Mouse (Mus musculus) kidney, adult 18-20 months (tissue): ENCODE measurements around the gene Ift80.
"Not testable (repeated sequence)": the region's sequence is repeated elsewhere in the genome, so short reads cannot be mapped to it uniquely, and the experiment has no call there.

Source experiments
- DNase-seq: peaks from one replicate; pipeline ENCODE4 v3.0.0; 2021

Ift80 gene

DNA sequence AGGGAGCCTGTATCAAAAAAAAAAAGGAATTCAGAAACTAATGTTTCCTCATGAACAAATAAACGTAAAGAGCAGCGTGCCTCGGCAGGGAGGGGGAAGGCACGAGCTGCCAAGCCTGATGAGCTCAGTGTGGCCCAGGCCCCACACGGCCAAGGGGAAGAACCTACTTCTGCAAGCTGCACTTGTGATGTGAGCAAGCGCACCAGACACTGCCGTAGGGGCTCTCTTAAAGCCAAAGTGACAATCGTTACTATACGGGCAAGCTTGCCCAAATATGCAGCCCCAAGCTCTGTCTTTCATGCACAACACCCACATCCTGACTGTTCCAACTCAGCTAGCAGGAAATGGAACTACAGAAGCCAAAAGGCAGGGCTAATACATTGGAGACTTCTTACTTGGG lies 23.5 kb downstream of the Ift80 start:
- DNase-seq, result no peak

DNA sequence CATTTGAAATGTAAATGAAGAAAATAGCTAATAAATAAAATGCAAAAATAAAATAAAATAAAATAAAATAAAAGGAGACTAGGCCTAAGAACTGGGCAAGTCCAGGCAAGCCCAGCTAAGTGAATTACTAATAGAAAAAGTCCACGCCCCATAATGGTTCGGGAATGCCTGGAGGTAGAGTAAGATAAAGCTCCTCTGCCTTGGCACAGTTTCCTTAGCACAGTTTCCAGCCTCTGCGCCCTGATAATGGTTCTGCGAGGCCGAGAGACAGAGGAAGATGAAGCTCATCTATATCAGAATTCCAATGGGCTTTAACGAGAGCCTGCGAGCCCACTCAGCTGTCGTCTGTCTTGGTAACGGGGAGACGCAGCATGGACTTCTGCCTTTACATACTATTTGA lies 25.2 kb downstream of the Ift80 start:
- no peak for DNase-seq

DNA sequence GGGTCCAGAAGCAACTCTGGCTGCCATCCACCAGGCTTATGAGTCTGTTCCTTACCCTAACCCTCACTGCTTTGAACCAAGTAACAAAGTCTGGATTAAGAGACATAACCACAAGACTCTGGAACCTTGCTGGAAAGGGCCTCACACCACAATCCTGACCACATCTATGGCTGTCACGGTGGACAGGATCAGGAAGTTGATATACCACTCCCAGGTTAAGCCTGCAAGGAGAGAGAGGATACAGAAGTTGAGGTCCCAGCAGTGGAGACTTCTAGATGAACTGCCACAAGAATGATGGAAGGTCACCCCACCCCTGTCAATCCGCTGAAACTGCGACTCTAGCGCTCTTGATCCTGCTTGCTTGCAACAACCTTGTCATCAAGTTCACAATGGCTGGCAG lies 26.7 kb downstream of the Ift80 start:
- DNase-seq, result no peak

DNA sequence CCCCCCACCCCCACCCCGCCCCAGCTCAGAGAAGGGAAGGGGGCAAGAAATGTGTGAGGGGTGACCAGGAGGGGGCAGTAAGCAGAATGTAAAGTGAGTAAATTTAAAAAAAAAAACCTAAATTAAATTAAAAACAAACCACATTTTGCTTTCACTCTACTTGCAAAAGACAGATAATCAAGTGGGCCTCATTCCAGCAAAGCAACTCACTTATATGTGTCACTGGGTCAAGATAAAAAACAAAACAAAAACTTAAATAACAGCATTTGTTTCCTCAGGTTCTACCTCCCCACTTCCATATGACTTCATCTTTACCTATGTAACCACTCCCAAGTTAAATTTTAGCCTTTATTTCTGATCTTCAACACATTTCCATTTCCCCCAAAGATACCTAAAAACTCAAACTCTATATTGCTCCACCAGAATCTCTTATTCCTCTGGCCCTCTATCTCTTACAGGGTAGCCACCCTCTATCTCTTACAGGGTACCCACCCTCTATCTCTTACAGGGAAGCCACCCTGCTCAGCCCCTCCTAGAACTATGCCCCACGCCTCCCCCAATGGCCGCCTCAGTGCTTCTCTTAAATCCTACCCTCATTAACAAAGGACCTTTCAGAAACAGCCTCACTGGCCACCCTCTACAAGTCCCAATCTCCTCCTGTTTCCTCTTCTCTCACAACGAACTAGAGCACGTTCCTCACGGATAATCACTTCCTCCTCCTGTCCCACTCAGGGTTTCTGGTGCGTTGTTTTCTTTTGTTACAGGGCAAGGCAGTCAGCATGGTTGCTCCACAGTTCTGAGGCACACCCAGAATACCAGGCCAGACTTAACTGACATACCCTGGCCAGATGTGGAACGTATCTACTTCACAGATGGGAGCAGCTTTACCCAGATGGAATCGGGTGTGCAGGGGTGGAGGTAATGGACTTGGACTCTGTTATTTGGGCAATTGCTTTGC lies 28.6 kb downstream of the Ift80 start:
- DNase-seq, result no peak

DNA sequence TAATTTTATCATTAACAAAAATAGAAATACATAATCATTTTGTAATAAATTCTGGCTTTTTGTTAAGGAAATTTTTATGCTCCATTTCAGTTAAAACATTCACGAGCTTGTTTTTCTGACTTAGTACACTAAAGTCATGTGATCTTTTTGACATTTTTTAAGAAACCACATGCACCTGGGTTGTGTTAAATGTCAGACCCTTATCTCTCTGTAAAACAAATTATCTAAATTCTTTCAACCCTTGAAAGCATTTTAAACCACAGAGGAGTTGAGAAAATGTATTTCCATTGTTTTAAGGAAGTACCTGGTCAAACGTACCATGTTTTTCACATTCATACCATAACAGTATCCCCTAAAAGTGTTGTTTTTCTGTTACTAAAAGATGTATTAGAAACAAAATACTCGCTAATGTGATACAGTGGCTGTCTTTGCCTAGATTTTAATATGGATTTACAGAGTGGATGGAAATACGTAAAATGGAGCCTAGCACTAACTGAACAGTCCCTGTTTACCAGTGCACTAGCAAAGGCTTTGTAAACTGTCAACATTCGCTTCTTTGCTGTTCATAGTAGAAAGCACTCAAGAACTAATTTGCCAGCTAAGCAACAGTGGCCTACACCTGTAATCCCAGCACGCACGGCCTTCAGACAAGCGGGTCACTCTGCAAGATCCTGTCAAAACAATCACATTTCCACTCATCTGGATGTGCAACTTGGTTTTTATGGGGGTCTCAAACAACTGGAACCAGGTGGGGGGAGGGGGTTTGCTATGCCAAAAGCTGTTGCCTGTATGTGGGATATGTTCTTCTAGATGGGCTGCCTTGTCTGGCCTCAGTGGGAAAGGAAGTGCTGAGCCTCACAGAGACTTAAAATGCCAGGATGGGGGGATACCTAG lies 29.5 kb downstream of the Ift80 start:
- DNase-seq, result no peak

DNA sequence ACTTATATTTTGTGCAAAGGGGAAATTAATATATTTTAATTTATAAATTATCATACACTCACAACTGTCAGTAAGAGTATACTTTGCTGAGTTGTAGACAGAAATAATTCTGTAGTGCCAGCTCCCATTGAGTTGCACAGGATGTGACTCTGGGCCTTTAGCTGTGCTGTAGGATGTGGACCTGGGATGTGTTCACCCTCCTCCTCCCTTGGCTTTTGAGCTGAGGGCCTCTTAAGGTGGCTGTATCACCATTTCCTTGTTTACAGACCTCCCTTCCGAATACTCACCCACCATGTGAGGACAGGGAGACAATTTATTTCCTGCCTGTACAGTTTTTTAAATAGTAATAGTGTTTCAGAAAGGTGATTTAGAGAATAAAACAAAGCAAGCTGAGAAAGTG lies 30.8 kb downstream of the Ift80 start:
- DNase-seq, result no peak

DNA sequence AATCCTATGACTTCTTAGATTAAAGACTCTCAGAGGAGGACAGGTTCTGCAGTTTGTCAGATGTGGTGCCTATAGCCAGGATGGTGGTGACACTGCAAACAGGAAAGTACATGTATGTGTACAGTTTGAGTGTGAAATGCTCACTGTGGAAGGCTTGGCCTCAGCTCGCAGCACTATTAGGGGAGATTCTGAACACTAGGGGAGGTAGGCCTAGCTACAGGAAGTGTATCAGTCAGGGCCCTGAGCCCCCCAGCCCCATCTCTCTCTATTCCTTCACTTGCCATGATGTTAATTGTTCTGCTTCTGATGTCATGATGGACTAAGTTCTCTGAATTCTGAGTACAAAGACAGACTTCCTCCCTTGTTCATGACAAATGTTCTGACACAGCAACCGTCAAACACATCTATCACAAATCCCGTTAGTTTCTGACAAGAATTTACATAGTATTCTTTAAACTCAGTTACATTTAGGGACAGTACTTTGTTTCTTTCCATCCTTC lies 35.2 kb downstream of the Ift80 start:
- DNase-seq, result no peak

DNA sequence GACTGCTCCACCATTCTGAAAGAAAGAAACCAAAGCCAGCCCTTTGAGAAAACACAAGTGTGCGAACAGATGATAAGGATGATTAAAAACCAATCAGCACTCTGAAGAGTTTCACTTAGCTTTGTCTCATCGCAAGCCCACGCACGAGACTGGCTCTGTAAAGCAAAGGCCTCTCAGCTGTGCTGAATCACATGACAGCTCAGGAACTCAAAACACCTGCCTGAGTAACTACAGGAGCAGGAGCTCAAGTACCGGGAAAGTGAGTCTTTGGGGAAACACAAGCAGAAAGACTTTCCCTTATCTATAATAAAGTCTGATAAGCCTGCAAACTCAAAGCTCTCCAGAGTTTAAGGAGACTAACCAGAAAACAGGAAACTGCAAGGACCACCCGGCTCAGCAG lies 37.0 kb downstream of the Ift80 start:
- no peak for DNase-seq

DNA sequence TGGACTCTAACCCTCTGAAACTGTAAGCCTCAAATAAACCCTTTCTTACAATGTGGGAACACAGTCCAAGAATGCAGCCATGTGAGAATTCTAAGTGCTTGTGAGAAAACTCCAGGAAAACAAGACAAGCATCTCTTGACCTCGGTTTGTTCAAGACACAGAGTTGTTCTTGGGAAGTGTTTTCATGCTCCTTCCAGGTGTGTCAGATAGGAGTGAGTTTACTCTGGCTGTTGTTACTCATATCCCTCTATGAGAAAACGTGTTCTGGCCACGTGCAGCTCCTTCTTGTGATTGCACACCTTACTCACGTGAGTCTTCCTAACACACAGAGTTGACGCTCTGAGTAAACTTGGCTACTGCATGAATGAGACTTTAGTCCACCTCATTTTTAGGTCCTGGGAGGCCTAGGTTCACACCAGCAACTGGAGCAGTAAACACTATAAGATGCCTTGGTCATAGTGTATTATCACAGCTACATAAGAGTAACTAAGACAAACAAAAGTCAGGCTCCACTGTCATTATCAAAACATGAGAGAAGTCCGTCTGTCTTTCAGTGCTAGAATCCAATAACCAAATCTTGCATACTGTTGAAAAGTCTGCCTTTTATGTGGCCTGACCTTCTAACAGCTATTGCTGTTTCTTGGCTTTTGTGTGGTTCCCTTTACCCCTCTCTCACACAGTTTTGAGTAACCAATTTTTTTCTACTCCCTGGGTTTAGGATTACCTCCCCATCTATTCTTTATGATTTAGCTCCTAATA lies 37.7 kb downstream of the Ift80 start:
- no peak for DNase-seq

DNA sequence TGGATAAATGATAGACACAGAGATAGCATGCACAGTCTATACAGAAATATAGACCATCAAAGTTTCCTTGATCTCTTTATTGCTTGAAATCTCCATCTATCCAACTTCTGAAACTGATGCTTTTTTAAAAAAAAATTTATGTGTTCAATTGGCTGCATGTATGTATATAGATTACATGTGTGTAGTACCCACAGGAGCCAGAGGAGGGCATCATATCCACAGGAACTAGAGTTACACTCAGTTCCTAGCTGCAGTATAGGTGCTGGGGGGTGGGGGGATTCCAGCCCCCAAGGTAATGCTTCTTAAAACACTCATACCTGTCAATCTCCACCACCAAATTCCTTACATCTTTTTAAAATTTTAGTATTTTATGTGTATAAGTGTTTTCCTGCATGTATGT lies 39.7 kb downstream of the Ift80 start:
- no peak for DNase-seq

DNA sequence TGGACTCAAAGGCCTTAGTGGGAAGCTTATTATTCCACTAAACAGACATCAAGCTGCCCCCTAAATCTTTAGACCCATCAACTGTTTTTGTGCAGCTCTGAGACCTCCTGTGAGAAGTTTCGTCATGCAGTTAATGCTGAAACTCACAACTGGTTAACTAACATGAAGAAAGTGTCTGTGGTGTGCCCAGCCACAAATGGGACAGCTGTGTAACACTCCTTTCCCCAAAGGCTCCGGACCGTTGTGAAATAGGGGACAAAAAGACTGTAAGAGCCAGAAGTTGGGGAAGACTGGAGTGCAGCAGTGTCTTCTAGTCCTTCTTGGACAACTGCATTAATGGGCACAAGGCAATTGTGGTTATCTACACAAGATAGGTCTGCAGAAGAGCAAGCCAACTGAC lies 47.0 kb downstream of the Ift80 start:
- DNase-seq, result no peak

DNA sequence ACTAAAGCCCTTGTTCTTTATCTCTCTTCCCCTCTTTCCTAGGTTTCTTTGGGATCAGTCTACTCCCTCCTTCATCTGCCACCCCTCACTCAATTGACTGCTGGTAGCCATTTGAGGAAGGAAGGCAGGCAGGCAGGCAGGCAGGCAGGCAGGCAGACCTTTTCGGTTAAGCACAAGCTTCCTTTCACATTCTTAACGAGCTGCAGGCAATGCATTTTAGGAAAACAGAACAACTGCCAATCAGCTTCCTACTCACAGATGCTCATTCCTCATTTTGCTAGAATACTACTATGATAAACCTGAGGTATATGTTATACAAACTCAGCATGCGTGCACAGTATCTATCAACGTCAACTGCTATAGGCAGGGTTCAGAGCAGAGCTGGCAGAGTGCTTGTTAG lies 47.9 kb downstream of the Ift80 start:
- DNase-seq, result no peak

DNA sequence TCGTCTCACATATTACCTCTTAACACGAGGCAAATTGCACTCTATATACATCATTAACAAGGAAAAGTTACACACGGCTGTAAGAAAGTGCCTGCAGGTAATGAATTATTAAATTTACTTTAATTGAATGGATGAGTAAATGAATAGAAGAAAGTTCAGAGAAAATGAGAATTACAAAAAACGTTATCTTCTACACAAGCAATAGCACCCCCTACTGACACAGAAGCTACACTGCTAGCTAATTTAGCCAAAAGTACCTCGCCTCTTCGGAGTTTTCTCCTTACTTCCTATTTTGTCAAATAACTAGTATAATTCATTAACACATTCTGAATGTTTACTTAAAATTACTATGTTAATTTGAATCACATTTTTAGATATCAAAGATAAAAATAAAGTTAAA lies 49.9 kb downstream of the Ift80 start:
- no peak for DNase-seq

DNA sequence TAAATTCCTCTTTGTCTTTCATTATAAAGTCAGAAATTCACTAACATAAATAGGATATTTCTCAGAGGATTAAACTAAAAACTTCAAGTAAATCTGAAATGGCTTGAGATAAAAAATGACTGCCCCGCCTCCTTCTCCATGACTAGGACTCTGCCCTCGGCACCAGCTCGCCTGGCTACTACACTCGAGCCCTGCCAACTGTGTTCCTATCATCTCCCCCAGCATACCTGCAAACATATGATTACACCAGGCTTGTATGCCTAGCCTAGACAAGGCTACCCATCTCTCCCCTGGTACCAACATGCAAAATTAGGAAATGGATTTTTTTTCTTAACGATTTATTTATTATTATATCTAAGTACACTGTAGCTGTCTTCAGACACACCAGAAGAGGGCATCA lies 51.7 kb downstream of the Ift80 start:
- no peak for DNase-seq

DNA sequence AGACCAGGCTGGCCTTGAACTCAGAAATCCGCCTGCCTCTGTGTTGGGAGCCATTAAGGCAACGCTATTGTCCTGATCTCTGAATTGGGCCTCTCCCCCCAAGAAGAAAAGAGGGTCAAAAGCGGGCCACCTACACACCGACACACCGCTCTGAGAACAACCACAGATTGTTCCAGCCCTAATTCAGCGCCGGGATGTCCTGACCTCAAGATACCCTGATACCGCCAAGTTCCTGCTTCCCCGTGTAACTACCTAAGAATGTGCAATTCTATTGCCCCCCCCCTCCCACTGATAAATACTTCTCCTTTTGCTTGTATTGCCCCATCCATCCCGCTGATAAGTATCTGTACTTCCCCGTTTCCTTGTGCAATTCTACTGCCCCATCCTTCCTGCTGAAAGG lies 52.4 kb downstream of the Ift80 start:
- not testable (repeated sequence) for DNase-seq

DNA sequence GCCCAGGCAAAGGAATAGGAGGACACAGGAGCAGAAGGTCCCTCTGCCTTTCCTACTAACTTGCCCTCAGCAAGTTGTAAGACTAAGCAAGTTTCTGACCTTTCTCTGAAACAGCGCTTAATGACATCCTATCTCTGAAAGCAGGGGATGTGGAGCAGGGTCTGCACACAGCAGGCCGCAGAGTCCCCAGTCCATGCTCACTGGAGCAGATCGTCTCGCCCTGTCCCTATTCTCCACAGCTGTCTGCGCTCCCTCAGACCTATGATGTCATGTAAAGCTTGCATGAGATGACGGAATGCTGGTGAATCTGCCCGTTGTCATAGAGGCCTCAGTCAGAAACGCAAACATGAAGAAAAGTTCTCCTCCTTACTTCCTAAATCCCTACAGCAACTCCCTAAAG lies 55.0 kb downstream of the Ift80 start:
- no peak for DNase-seq

DNA sequence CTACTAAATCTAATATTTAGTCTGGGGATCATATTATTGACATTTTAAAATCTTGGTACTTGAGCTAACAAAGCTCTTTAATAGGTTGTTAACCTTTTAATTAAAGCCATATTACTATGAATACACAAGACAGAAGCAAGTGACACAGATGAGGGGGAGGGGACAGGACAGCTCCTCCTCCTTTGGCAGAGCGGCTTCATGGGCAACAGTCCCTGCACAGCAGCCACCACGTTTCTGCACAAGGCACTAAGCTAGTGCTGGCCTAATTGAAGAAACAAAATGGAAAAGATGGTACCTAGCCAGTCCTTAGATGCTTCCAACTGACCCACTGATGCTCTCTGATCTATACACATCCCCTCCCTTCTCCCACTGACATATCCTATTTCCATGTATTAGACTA lies 55.5 kb downstream of the Ift80 start:
- DNase-seq, result no peak

DNA sequence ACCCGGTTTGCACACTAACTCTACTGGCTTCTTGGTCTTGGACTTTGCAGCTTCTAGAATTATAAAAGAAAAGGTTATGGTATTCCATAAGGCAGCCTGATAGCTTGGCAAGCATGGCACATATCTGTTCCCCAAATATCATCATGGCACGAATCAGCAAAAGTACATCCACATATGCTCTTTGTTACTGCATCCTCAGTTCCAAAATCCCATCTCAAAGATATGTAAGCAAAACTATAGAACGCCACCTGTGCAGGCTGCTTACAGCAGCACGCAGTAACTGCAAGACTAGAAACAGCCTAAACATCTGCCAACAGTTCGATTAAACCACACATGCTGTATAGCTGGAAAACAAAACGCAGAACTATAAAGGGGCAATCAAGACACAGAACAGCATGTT lies 62.5 kb downstream of the Ift80 start:
- DNase-seq, result no peak

DNA sequence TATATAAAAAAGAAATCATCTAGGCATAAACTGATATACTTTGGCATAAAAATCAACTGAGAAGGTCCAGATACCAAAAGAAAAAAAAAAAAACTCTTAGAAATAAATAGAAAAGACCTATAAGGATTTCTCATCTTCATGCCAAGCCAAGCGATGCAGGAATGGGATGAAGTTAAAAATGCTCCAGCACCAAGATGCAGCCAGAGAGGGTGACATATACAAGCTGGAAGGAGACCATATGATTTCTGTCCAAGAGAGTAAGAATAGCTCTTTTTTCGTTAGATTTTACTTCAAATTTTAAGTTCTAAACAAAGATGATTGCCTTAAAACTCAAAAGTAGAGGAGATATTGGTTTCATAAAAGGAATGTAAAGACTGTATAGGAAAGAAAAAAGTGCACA lies 64.1 kb downstream of the Ift80 start:
- no peak for DNase-seq

DNA sequence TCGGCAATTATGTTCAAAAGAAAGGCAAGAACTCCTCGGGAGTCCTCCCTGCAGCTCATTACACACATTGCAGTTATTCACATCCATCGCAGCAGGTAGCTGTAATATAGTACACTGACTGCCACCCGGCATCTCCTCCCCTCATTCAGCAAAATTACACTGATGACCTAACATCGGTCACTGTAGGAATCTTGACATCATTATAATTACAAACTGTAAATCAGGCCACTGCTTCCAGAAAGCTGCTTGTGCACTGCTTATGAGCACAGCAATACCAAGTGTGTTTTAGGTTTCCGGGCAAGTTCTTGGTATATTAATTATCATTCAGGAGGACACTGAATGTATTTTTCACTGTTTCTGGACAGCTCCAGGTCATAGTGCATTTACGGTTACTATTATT lies 65.1 kb downstream of the Ift80 start:
- DNase-seq, result no peak

DNA sequence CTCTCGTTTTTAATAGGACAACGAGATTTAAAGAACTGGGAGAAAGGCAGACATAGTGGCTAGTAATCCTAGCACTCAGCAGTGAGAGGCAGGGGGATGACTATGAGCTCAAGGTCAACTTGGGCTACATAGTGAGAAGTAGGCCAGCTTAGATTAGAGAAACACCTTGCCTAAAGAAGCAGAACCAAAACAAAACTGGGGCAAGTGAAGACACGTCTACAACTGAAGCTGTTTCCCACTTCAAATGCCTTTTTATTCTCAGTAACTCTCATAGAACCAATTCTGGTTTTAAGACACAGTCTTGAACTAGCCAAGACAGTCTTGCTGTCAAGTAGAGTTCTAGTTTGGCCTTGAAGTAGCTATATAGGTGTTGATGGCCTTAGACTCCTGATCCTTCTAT lies 67.7 kb downstream of the Ift80 start:
- DNase-seq, result no peak

DNA sequence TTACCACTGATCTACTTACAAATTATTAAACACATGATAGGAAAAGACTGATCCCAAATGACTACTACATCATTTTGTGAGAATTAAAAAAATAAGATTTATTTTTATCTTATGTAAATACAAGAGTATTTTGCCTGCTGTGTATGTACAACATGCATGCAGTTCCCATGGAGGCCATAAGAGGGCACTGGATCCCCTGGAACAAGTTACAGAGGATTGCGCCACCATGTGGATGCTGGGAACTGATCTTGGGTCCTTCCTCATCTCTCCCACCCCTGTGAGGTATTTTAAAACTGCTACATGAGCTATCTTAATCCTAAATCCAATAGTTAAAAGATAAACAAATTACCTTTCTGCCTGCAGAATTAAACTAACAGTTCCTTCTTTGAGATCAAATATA lies 68.9 kb downstream of the Ift80 start:
- no peak for DNase-seq

DNA sequence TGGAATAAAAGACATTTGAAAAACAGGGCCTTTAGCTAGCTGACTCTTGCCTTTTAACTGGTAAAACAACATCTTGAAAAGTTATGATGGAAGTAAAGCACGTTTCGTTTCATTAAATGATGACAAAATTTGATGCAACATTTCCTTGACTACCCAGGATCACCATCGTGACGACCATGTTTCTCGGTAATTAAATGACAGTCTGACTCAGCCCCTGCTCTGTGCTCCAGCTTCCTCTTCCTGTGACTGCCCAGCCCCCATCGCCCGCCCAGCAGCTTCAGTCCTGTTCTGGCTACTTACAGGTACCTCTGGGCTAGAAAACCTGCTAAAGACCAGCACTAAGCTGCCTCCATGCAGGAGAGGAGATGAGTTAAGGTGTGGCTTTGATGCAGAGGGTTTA lies 70.1 kb downstream of the Ift80 start:
- no peak for DNase-seq
